ENCODE assay signal across 9 mouse cellular contexts in the genomic region with DNA sequence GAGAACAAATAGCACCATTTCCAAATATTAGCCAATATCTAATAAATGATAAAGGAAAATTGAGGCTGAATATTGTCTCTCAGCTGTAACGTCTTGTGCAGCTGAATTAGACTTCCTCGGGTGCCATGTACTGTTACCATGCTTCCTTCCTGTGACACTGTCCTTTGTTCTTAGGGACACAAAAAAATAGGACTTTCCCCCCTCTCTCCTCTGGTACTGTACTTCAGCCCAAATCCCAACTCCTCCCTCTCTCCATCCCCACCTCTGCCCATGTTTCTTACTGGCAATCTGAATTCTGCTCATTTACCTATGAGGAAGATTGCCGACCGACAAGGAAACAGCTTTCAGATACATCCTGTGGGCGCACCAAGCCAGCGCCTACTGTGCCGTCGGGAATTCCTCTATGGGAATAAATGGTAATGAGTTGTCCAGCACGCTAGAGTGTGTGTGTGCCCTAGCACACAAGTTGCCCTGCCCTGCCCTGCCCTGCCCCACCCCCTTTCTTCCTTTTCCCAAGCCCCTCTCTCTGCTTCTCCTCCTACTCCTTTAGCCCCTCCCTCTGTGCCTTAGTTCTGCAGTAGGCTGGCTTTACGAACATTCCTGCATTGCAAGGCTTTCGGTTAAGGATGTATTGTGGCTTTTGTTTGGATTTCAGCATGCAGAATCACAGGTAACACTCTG. TPM values are rescaled to one million over a fixed set of nuclear protein-coding genes. Genes with fewer than 3 reads are reported as not detected.
A peak's percentile ranks its signal among the peaks of the same experiment; 100 is the strongest.
DNase-seq lines count a peak whose midpoint lies in the region; ATAC-seq lines count a peak whose summit lies in the region.
"Had no signal": no experiment of that assay in that cellular context is flagged by ENCODE, and none has a peak within 500 bp of the region (broad histone marks: within the 10 kb centered on the region; RNA-seq: fewer than 3 reads in every experiment).

Gpr21 (plus strand) TSS at position 303 of the 681 bp plus-strand sequence.

- no peaks in the 10 kb centered on the region for H3K9me3 ChIP-seq in kidney, embryonic 14.5 days (ENCODE audit: control insufficient read depth, low read length)
- H3K9me3 ChIP-seq in hindbrain, embryonic 15.5 days, result no peaks in the 10 kb centered on the region
- H3K9me3 ChIP-seq in midbrain, embryonic 14.5 days (ENCODE audit: control insufficient read depth, low read length), result no peaks in the 10 kb centered on the region

- WGBS in kidney, embryonic 14.5 days, result 26% methylated on average over 11 of the region's 11 CpGs
- 14% methylated on average over 11 of the region's 11 CpGs for WGBS in hindbrain, embryonic 15.5 days
- WGBS in midbrain, embryonic 14.5 days, result 18% methylated on average over 11 of the region's 11 CpGs

- H3K36me3 ChIP-seq in kidney, embryonic 14.5 days (ENCODE audit: control insufficient read depth, insufficient read depth, low read length), result peaks cover 22% of the 10 kb centered on the region
- H3K36me3 ChIP-seq in hindbrain, embryonic 15.5 days, result peaks cover 11% of the 10 kb centered on the region
- H3K36me3 ChIP-seq in midbrain, embryonic 14.5 days (ENCODE audit: control insufficient read depth, insufficient read depth, low read length), result peaks cover 17% of the 10 kb centered on the region

- ATAC-seq in kidney, embryonic 14.5 days (ENCODE audit: low FRiP score, low TSS enrichment), result no peak
- ATAC-seq in hindbrain, embryonic 15.5 days (ENCODE audit: low FRiP score, low read depth), result peak; percentile 87
- peak; percentile 85 for ATAC-seq in midbrain, embryonic 14.5 days (ENCODE audit: low FRiP score, low TSS enrichment)

- DNase-seq in kidney, postnatal 36 days, result no peak
- peak; percentile 56 for DNase-seq in embryo, embryonic 10.5 days (ENCODE audit: low spot score)
- DNase-seq in midbrain, embryonic 14.5 days, result peak; percentile 72
- DNase-seq in gastrocnemius, postnatal 10 days, result no peak
- DNase-seq in left cerebral cortex, adult 9 months (ENCODE audit: low spot score in 2 of 2), result no peak
- DNase-seq in adrenal gland, postnatal 25 days, result no peak

- no peaks in the 10 kb centered on the region for H3K27me3 ChIP-seq in kidney, embryonic 14.5 days (ENCODE audit: control insufficient read depth, insufficient read depth, low read length)
- no peaks in the 10 kb centered on the region for H3K27me3 ChIP-seq in hindbrain, embryonic 15.5 days
- H3K27me3 ChIP-seq in midbrain, embryonic 14.5 days (ENCODE audit: control insufficient read depth, insufficient read depth, low read length), result no peaks in the 10 kb centered on the region

- H3K27ac ChIP-seq in kidney, embryonic 14.5 days (ENCODE audit: low read depth, low read length), result no peak within 1 kb of the TSS; the same call in 1 of the 2 replicates
- peak within 1 kb of the TSS; percentile 90 for H3K27ac ChIP-seq in hindbrain, embryonic 15.5 days (replicated peaks)
- peak within 1 kb of the TSS; percentile 86 for H3K27ac ChIP-seq in midbrain, embryonic 14.5 days (replicated peaks; ENCODE audit: low read depth, low read length)
- H3K27ac ChIP-seq: macrophage had no signal

- H3K9ac ChIP-seq in kidney, embryonic 14.5 days (ENCODE audit: low read depth, low read length), result no peak within 1 kb of the TSS
- peak within 1 kb of the TSS; percentile 46 for H3K9ac ChIP-seq in hindbrain, embryonic 15.5 days
- peak within 1 kb of the TSS; percentile 54 for H3K9ac ChIP-seq in midbrain, embryonic 14.5 days (replicated peaks; ENCODE audit: low read length)

- no peaks in the 10 kb centered on the region for H3K4me1 ChIP-seq in kidney, embryonic 14.5 days (ENCODE audit: control insufficient read depth, insufficient read depth, low read length)
- H3K4me1 ChIP-seq in hindbrain, embryonic 15.5 days (replicated peaks), result peaks cover 36% of the 10 kb centered on the region
- peaks cover 27% of the 10 kb centered on the region for H3K4me1 ChIP-seq in midbrain, embryonic 14.5 days (ENCODE audit: control insufficient read depth, insufficient read depth, low read length)

- H3K4me3 ChIP-seq in kidney, embryonic 14.5 days (ENCODE audit: low read length), result peak within 1 kb of the TSS; percentile 16
- H3K4me3 ChIP-seq in hindbrain, embryonic 15.5 days, result peak within 1 kb of the TSS; percentile 48
- H3K4me3 ChIP-seq in midbrain, embryonic 14.5 days (replicated peaks; ENCODE audit: low read depth, low read length), result peak within 1 kb of the TSS; percentile 38

- peak within 1 kb of the TSS; percentile 24 for H3K4me2 ChIP-seq in kidney, embryonic 14.5 days (replicated peaks; ENCODE audit: low read depth, low read length)
- H3K4me2 ChIP-seq in hindbrain, embryonic 15.5 days, result peak within 1 kb of the TSS; percentile 59
- H3K4me2 ChIP-seq in midbrain, embryonic 14.5 days (ENCODE audit: low read length), result peak within 1 kb of the TSS; percentile 62

RNA-seq across cellular contexts. Expression of gene Gpr21, which starts in this region (rescaled TPM):
- 1.4 and 2.7 TPM in 2 replicates for polyA plus RNA-seq in kidney, embryonic 14.5 days (2014; fragmentation: Nextera tagmentation; extraction: Ambion mirVana)
- polyA plus RNA-seq in hindbrain, embryonic 15.5 days (2015; fragmentation: Nextera tagmentation; extraction: Ambion mirVana), result 16.0 and 16.3 TPM in 2 replicates
- 18.7 and 25.4 TPM in 2 replicates for polyA plus RNA-seq in midbrain, embryonic 14.5 days (2014; fragmentation: Nextera tagmentation; extraction: Ambion mirVana)
- 1 to 10 TPM; 1.0 to 1.4 TPM for total RNA-seq in gastrocnemius, postnatal 10 days (2021)
- 2.0 and 2.2 TPM in 2 replicates for total RNA-seq in adrenal gland, postnatal 25 days (2021)

Comparison
In these comparisons a context has a peak if more than half of its experiments do, and no peak if none do; other contexts are left out.
1. DNase-seq: peak in embryo, embryonic 10.5 days (single experiment) and midbrain, embryonic 14.5 days (single experiment); none in kidney, postnatal 36 days (0 of 2), gastrocnemius, postnatal 10 days (single experiment), left cerebral cortex, adult 9 months (0 of 2) and adrenal gland, postnatal 25 days (single experiment).
2. Peak in every context shown above with its lines, with median percentiles within 50 percentile points of each other: H3K4me2 ChIP-seq and H3K4me3 ChIP-seq.